Mouse (Mus musculus) megakaryocyte, embryonic 14.5 days (primary cell): Measurements from ENCODE around the gene Sept10.

Experiments
- FLI1 ChIP-seq: IDR thresholded peaks from 2 replicates; pipeline ENCODE4 v1.6.1; 2012; ENCODE audit warnings: low read length, inconsistent platforms, mixed read lengths
- GATA1 ChIP-seq: IDR thresholded peaks from 3 replicates; pipeline ENCODE4 v1.6.1; 2012; ENCODE audit warnings: mixed read lengths, low read length, inconsistent platforms, borderline replicate concordance

DNA sequence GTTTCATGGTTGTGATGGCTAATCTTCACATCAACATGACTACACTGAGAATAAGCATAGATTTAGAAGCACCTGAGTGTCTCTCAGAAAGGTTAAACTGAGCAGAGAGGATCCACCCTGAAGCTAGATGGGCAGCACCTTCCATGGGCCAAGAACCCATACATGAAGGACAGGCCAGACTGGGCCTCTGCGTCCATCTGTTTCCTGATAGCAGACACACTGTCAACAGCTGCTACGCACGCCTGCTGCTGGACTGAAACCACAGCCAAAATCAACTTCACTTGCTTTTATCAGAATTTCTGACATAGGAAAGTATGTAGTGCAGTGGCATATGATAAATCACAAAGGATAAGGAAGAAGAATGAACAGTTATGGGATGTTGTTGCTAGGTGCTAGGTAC is 42.0 kb downstream of the Sept10 start:
- TF ChIP-seq GATA1 (no peak), FLI1 (no peak)
